Mouse (Mus musculus): ENCODE measurements at regions not wholly inside any gene's neighbourhood (a gene's known extent, or its start where the extent isn't known, plus 50 kb on each side); places are given as distances from the start of the nearest gene placed in this dataset.

DNA sequence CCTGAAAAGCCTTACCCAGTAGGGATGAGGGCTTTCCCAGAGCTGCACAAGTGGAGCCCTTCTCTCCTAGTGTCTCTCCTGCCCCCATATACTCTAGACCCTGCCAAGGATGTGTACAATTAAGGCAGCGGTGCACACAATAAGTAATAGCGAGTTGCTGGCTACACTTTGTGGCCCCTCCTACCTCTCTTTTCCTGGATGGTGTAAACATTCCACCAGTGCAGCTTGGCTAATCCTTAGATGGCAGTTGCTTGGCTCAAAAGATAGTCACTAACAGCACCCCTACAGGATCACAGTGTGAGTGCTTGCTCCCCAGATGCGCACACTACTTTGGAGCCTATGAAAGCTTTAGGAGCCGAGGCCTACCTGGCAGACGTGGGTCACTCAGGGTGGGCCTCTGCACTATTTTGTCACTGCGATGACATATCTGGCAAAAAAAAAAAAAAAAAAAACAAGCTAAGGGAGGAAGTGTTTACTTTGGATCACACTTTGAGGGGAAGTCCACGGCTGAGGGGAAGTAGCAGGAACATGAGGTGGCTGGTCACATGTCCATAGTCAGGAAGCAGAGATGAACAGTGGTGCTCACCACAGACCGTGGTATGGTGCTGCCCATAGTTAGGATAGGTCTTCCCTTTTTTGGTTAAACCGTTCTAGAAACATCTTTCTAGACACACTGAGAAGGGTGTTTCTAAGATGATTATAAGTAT lies 57.6 kb upstream of the Ampd3 start:
- no peaks in the 10 kb centered on the region for H3K79me2 ChIP-seq (ENCODE audit: control insufficient read depth, insufficient read depth, low read length)
- WGBS: 75% methylated on average over 9 of the region's 9 CpGs
- H3K4me1 ChIP-seq (ENCODE audit: control insufficient read depth, insufficient read depth, low read length): no peaks in the 10 kb centered on the region
- no peak overlapping the region for H3K9ac ChIP-seq (ENCODE audit: low read depth, low read length)
- H3K27ac ChIP-seq (replicated peaks; ENCODE audit: insufficient read depth, low read depth, low read length): no peak overlapping the region
- no peaks in the 10 kb centered on the region for H3K27me3 ChIP-seq (ENCODE audit: control insufficient read depth, insufficient read depth, low read length)
- DNase-seq (ENCODE audit: extremely low read depth, low read depth, low spot score): peak; percentile 33
- no peaks in the 10 kb centered on the region for H3K36me3 ChIP-seq (ENCODE audit: control insufficient read depth, insufficient read depth, low read length)
- H3K4me3 ChIP-seq (ENCODE audit: insufficient read depth, low read depth, low read length): no peak overlapping the region
- TF ChIP-seq POLR2A (IDR thresholded peaks at IDR 0.05; ENCODE audit: extremely low read depth, insufficient read depth, low read length) (no peak), CTCF (IDR thresholded peaks at IDR 0.05; ENCODE audit: low read depth, low read length) (no peak)

- H3K27ac ChIP-seq (replicated peaks; ENCODE audit: insufficient read depth, low read depth, low read length): no peak overlapping the region
- H3K79me2 ChIP-seq (ENCODE audit: control insufficient read depth, insufficient read depth, low read length): no peaks in the 10 kb centered on the region
- no peak overlapping the region for H3K9ac ChIP-seq (ENCODE audit: low read depth, low read length)
- no peak overlapping the region for H3K4me3 ChIP-seq (ENCODE audit: insufficient read depth, low read depth, low read length)
- no peak for DNase-seq (ENCODE audit: extremely low read depth, low read depth, low spot score)
- no peaks in the 10 kb centered on the region for H3K36me3 ChIP-seq (ENCODE audit: control insufficient read depth, insufficient read depth, low read length)
- no peaks in the 10 kb centered on the region for H3K27me3 ChIP-seq (ENCODE audit: control insufficient read depth, insufficient read depth, low read length)
- no peak for TF ChIP-seq POLR2A (IDR thresholded peaks at IDR 0.05; ENCODE audit: extremely low read depth, insufficient read depth, low read length)
- TF ChIP-seq CTCF (IDR thresholded peaks at IDR 0.05; ENCODE audit: low read depth, low read length): no peak
- H3K4me1 ChIP-seq (ENCODE audit: control insufficient read depth, insufficient read depth, low read length): no peaks in the 10 kb centered on the region
- WGBS: 65% methylated on average over 3 of the region's 3 CpGs
Measured at GRCm38 (mm10) chr7:110713661-110714060, 54.3 kb upstream of the Ampd3 start.

GRCm38 (mm10) chr7:110715110-110715509 lies 52.9 kb upstream of the Ampd3 start:
- WGBS: 91% methylated on average over 3 of the region's 3 CpGs
- Histone ChIP-seq H3K36me3 (ENCODE audit: control insufficient read depth, insufficient read depth, low read length) (no peaks in the 10 kb centered on the region), H3K79me2 (ENCODE audit: control insufficient read depth, insufficient read depth, low read length) (no peaks in the 10 kb centered on the region), H3K4me3 (ENCODE audit: insufficient read depth, low read depth, low read length) (no peak overlapping the region), H3K9ac (ENCODE audit: low read depth, low read length) (no peak overlapping the region), H3K27ac (replicated peaks; ENCODE audit: insufficient read depth, low read depth, low read length) (no peak overlapping the region), H3K4me1 (ENCODE audit: control insufficient read depth, insufficient read depth, low read length) (no peaks in the 10 kb centered on the region), H3K27me3 (ENCODE audit: control insufficient read depth, insufficient read depth, low read length) (no peaks in the 10 kb centered on the region)
- no peak for DNase-seq (ENCODE audit: extremely low read depth, low read depth, low spot score)
- TF ChIP-seq CTCF (IDR thresholded peaks at IDR 0.05; ENCODE audit: low read depth, low read length) (no peak), POLR2A (IDR thresholded peaks at IDR 0.05; ENCODE audit: extremely low read depth, insufficient read depth, low read length) (no peak)

DNA sequence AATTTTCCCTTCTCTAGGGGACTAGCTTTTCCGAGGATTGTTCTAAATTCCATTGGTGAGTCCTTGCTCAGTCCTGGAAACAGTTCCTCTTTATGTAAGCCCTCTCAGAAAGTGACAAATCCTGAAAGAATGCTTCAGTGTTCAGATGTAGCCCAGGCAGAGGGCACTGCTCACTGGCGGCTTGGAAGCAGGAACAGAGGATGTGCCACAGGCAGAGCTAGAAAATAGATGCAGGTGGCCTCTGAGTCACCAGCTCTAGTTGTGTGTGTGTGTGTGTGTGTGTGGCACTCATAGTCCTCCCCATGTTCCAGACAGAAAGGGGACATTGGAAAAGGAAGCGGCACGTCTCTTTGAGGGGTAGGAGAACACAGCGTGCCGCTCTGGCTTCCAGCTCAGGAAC lies 52.5 kb upstream of the Ampd3 start:
- no peak for TF ChIP-seq CTCF (IDR thresholded peaks at IDR 0.05; ENCODE audit: low read depth, low read length)
- no peak for DNase-seq (ENCODE audit: extremely low read depth, low read depth, low spot score)
- H3K4me1 ChIP-seq (ENCODE audit: control insufficient read depth, insufficient read depth, low read length): no peaks in the 10 kb centered on the region
- H3K27ac ChIP-seq (replicated peaks; ENCODE audit: insufficient read depth, low read depth, low read length): no peak overlapping the region
- no peaks in the 10 kb centered on the region for H3K36me3 ChIP-seq (ENCODE audit: control insufficient read depth, insufficient read depth, low read length)
- no peaks in the 10 kb centered on the region for H3K79me2 ChIP-seq (ENCODE audit: control insufficient read depth, insufficient read depth, low read length)
- WGBS: 80% methylated on average over 6 of the region's 6 CpGs
- no peak overlapping the region for H3K4me3 ChIP-seq (ENCODE audit: insufficient read depth, low read depth, low read length)
- H3K27me3 ChIP-seq (ENCODE audit: control insufficient read depth, insufficient read depth, low read length): no peaks in the 10 kb centered on the region
- no peak overlapping the region for H3K9ac ChIP-seq (ENCODE audit: low read depth, low read length)

DNA sequence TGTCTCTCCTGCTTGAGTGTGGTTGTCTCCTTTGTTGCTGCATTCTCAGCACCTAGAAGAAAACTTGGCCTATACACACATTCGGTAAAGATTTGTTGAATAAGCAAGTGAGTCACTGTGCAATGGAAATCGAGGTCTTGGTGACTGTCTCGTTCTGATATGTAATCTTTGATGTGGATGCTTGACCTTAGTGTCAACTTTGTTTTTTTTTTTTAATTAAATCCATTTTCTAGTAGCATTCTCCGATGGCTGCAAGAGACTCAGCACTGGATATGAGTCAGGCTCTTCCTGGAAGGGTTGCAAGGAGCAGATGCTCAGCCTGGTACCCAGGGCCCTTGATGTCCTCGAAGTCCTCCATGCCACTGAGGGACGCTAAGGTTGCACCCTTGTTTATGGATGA lies 50.9 kb upstream of the Ampd3 start:
- Histone ChIP-seq H3K79me2 (ENCODE audit: control insufficient read depth, insufficient read depth, low read length) (no peaks in the 10 kb centered on the region), H3K27ac (replicated peaks; ENCODE audit: insufficient read depth, low read depth, low read length) (no peak overlapping the region), H3K27me3 (ENCODE audit: control insufficient read depth, insufficient read depth, low read length) (no peaks in the 10 kb centered on the region), H3K36me3 (ENCODE audit: control insufficient read depth, insufficient read depth, low read length) (no peaks in the 10 kb centered on the region), H3K4me3 (ENCODE audit: insufficient read depth, low read depth, low read length) (no peak overlapping the region), H3K9ac (ENCODE audit: low read depth, low read length) (no peak overlapping the region), H3K4me1 (ENCODE audit: control insufficient read depth, insufficient read depth, low read length) (no peaks in the 10 kb centered on the region)
- WGBS: 76% methylated on average over 6 of the region's 6 CpGs
- DNase-seq (ENCODE audit: extremely low read depth, low read depth, low spot score): no peak
- TF ChIP-seq CTCF (IDR thresholded peaks at IDR 0.05; ENCODE audit: low read depth, low read length) (no peak), POLR2A (IDR thresholded peaks at IDR 0.05; ENCODE audit: extremely low read depth, insufficient read depth, low read length) (no peak)
